Mouse (Mus musculus) hindbrain, embryonic 10.5 days (tissue): ENCODE measurements around the gene Wdr18. TPM values are rescaled to one million over a fixed set of nuclear protein-coding genes. Genes with fewer than 3 reads are reported as not detected.
A peak's percentile ranks its signal among the peaks of the same experiment; 100 is the strongest.

Experiments used
- DNase-seq: peaks from one replicate; pipeline ENCODE4 v3.0.0-alpha.2; 2017; ENCODE audit warnings: low spot score
- H3K27ac ChIP-seq: fragments of 300-500 bp; sonication (generic); 2 replicates; pipeline ENCODE4 v1.5.1; 2016; ENCODE audit warnings: mild to moderate bottlenecking, moderate library complexity
- H3K27me3 ChIP-seq: fragments of 300-500 bp; sonication (generic); 2 replicates; pipeline ENCODE4 v1.6.1; 2016; ENCODE audit warnings: mild to moderate bottlenecking; ENCODE audit not compliant: poor library complexity, insufficient read depth, severe bottlenecking
- H3K36me3 ChIP-seq: fragments of 300-500 bp; sonication (generic); 2 replicates; pipeline ENCODE4 v1.6.1; 2016; ENCODE audit warnings: mild to moderate bottlenecking, moderate library complexity
- H3K4me1 ChIP-seq: fragments of 300-500 bp; sonication (generic); replicated peaks from 2 replicates; pipeline ENCODE4 v1.6.1; 2016; ENCODE audit warnings: mild to moderate bottlenecking
- H3K4me3 ChIP-seq: fragments of 300-500 bp; sonication (generic); 2 replicates; pipeline ENCODE4 v1.5.1; 2016; ENCODE audit warnings: mild to moderate bottlenecking, moderate library complexity
- H3K9me3 ChIP-seq: fragments of 300-500 bp; sonication (generic); 2 replicates; pipeline ENCODE4 v1.6.1; 2016; ENCODE audit warnings: mild to moderate bottlenecking, moderate library complexity
- WGBS: fragments of 180-500 bp; shearing (Covaris S2); methylation state at CpG from one replicate; pipeline ENCODE4 v1.1.7; 2016; 5-methylcytosine and 5-hydroxymethylcytosine counted together
- polyA plus RNA-seq: library from polyadenylated mRNA; unstranded; fragments of >200 nt; fragmentation: Nextera tagmentation; extraction: Ambion mirVana; gene quantifications from 2 replicates; pipeline ENCODE4 v1.2.1, GENCODE M21; 2016

The Wdr18 gene
- polyA plus RNA-seq, 1 experiment from 2014 or later, result 128 TPM

DNA sequence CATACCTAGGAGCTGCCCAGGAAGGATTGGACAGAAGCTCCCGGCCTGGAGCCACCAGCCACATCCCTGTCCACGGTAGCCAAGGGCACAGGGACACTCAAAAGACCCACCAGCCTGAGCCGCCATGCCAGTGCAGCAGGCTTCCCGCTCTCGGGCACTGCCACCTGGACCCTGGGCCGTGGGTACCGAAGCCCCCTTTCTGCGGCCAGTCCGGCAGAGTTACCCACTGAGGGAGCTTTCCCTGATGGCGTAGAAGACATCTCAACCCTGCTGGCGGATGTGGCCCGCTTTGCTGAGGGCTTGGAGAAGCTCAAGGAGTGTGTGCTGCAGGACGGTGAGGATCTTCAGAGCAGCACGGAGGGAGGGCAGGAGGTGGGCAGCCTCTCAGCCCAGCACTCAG lies 57.8 kb downstream of the Wdr18 start:
- Histone ChIP-seq H3K27me3 (peaks cover 81% of the 10 kb centered on the region), H3K36me3 (peaks cover 8% of the 10 kb centered on the region; the same call in 1 of the 2 replicates), H3K4me3 (no peak overlapping the region), H3K9me3 (no peaks in the 10 kb centered on the region), H3K27ac (peak overlapping the region; percentile 35; the same call in 1 of the 2 replicates), H3K4me1 (peaks cover 32% of the 10 kb centered on the region)
- WGBS, result 76% methylated on average over 14 of the region's 14 CpGs
- no peak for DNase-seq

DNA sequence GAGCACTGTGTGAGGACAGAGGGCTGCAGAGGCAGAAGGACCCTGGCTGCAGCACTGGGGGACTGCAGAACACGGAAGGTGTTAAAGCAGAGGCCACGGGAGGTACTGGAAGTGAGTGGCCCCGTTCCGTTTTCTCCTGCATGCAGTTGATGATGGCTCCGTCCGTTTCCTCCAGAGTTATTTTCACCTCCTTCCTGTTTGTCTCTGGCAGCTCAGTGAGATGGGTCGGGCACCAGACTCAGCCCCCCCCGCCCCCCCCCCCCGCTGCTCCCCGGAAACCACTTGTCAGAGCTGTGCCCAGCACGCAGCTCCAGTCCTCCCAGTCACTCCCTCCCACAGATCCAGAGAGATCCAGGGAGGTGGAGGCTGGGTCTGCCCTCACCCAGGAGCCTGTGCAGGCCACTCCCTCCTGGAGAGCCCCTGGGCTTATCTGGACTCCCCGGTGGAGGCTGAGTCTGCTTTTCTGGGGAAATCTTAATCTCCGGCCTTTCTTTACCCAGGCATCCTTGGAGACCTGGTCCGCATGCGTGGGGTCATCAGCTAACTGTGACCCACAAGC lies 58.9 kb downstream of the Wdr18 start:
- Histone ChIP-seq H3K36me3 (peaks cover 11% of the 10 kb centered on the region; the same call in 1 of the 2 replicates), H3K27me3 (peaks cover 71% of the 10 kb centered on the region), H3K9me3 (no peaks in the 10 kb centered on the region), H3K27ac (peak overlapping the region; percentile 86), H3K4me3 (peak overlapping the region; percentile 49), H3K4me1 (peaks cover 32% of the 10 kb centered on the region)
- peak; percentile 15 for DNase-seq
- WGBS, result 5% methylated on average over 15 of the region's 15 CpGs

DNA sequence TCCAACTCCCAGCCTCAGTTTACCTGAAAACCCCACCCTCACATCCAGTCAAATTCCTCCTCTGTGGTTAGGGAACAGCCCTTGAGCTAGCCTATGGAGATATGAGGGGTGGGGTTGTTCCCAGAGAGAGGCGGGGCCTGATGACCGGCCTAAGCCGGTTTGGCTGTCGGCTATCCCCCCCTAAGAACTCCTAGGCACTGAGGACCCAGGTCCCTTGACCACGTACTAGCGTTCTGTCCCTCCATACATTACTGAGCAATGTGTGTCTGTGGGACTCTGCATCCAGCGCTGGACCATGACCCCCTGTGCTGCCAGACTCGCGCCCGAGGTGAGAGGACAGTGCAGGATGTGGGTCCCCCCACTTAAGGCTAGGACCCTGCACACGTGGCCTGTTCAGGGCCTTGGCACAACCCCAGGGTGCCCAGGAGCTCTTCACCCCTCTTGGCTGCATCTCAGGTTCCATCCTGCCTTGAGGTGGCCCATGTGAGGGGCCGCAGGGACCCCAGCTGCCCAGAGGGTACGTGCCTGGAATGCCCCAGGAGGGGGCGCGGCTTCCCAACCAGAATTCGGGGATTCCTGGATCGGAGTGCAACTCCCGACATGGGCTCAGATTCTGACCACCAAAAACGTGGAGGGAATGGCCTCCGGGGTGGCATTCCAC lies 59.6 kb downstream of the Wdr18 start:
- 5% methylated on average over 20 of the region's 20 CpGs for WGBS
- peak overlapping the region; percentile 49 for H3K4me3 ChIP-seq
- H3K27me3 ChIP-seq, result peaks cover 63% of the 10 kb centered on the region
- H3K4me1 ChIP-seq, result peaks cover 36% of the 10 kb centered on the region
- H3K9me3 ChIP-seq, result no peaks in the 10 kb centered on the region
- peak overlapping the region; percentile 86 for H3K27ac ChIP-seq
- H3K36me3 ChIP-seq, result peaks cover 11% of the 10 kb centered on the region; the same call in 1 of the 2 replicates
- DNase-seq, result peak; percentile 58

Other genes starting within 250 kb of the Wdr18 start
- 0.08 and 0.11 TPM in 2 replicates for gene Hcn2, start 243.5 kb upstream of the Wdr18 start, polyA plus RNA-seq
- 47.3 and 51.6 TPM in 2 replicates for gene Polrmt, start 213.6 kb upstream of the Wdr18 start, polyA plus RNA-seq
- gene Fgf22, start 205.1 kb upstream of the Wdr18 start, polyA plus RNA-seq, result 0.12 and 0.55 TPM in 2 replicates
- 124 and 136 TPM in 2 replicates for gene Rnf126, start 193.2 kb upstream of the Wdr18 start, polyA plus RNA-seq
- 1.7 and 1.8 TPM in 2 replicates for gene Fstl3, start 182.9 kb upstream of the Wdr18 start, polyA plus RNA-seq
- gene Prss57, start 169.2 kb upstream of the Wdr18 start, polyA plus RNA-seq, result 0.10 TPM in 1 of 2 replicates, not detected in the other
- 142 and 175 TPM in 2 replicates for gene Palm, start 166.6 kb upstream of the Wdr18 start, polyA plus RNA-seq
- 1.0 and 2.4 TPM in 2 replicates for gene Misp, start 139.2 kb upstream of the Wdr18 start, polyA plus RNA-seq
- gene Ptbp1, start 105.7 kb upstream of the Wdr18 start, polyA plus RNA-seq, result 288 and 338 TPM in 2 replicates
- gene Prtn3, start 85.7 kb upstream of the Wdr18 start, polyA plus RNA-seq, result 10.0 and 15.1 TPM in 2 replicates
- gene Plppr3, start 85.5 kb upstream of the Wdr18 start, polyA plus RNA-seq, result 122 and 205 TPM in 2 replicates
- gene Elane, start 73.9 kb upstream of the Wdr18 start, polyA plus RNA-seq, result not detected in 2 replicates
- gene Cfd, start 69.3 kb upstream of the Wdr18 start, polyA plus RNA-seq, result not detected in 2 replicates
- 68.3 and 77.3 TPM in 2 replicates for gene Med16, start 51.2 kb upstream of the Wdr18 start, polyA plus RNA-seq
- 2.6 and 4.5 TPM in 2 replicates for gene Gm26602, start 49.3 kb upstream of the Wdr18 start, polyA plus RNA-seq
- 0.72 and 0.80 TPM in 2 replicates for gene Kiss1r, start 43.2 kb upstream of the Wdr18 start, polyA plus RNA-seq
- gene R3hdm4, start 38.9 kb upstream of the Wdr18 start, polyA plus RNA-seq, result 130 and 152 TPM in 2 replicates
- 11.1 and 15.0 TPM in 2 replicates for gene Arid3a, start 33.1 kb upstream of the Wdr18 start, polyA plus RNA-seq
- gene Grin3b, start 10.6 kb downstream of the Wdr18 start, polyA plus RNA-seq, result 0.35 TPM in 2 replicates
- 11.8 and 13.1 TPM in 2 replicates for gene Tmem259, start 24.2 kb downstream of the Wdr18 start, polyA plus RNA-seq
- 201 and 223 TPM in 2 replicates for gene Cnn2, start 28.4 kb downstream of the Wdr18 start, polyA plus RNA-seq
- 4.4 and 6.0 TPM in 2 replicates for gene Abca7, start 36.3 kb downstream of the Wdr18 start, polyA plus RNA-seq
- 8.4 and 9.0 TPM in 2 replicates for gene Arhgap45, start 56.5 kb downstream of the Wdr18 start, polyA plus RNA-seq
- 261 and 268 TPM in 2 replicates for gene Polr2e, start 79.6 kb downstream of the Wdr18 start, polyA plus RNA-seq
- 681 and 705 TPM in 2 replicates for gene Gpx4, start 87.0 kb downstream of the Wdr18 start, polyA plus RNA-seq
- gene Sbno2, start 145.4 kb downstream of the Wdr18 start, polyA plus RNA-seq, result 16.8 and 17.2 TPM in 2 replicates
- gene Stk11, start 155.7 kb downstream of the Wdr18 start, polyA plus RNA-seq, result 18.5 and 21.1 TPM in 2 replicates
- gene Atp5d, start 178.5 kb downstream of the Wdr18 start, polyA plus RNA-seq, result 484 and 504 TPM in 2 replicates
- 7.1 and 15.0 TPM in 2 replicates for gene Cbarp, start 180.7 kb downstream of the Wdr18 start, polyA plus RNA-seq
- gene Midn, start 188.1 kb downstream of the Wdr18 start, polyA plus RNA-seq, result 22.3 and 24.6 TPM in 2 replicates
- gene Cirbp, start 205.8 kb downstream of the Wdr18 start, polyA plus RNA-seq, result 95.3 and 153 TPM in 2 replicates
- gene 1600002K03Rik, start 212.8 kb downstream of the Wdr18 start, polyA plus RNA-seq, result 12.9 and 14.4 TPM in 2 replicates
- gene Efna2, start 219.3 kb downstream of the Wdr18 start, polyA plus RNA-seq, result 41.3 and 43.7 TPM in 2 replicates